Mouse (Mus musculus): ENCODE measurements at regions not wholly inside any gene's neighbourhood (a gene's known extent, or its start where the extent isn't known, plus 50 kb on each side); places are given as distances from the start of the nearest gene placed in this dataset.

GRCm38 (mm10) chr6:22506871-22507270, 150.8 kb upstream of the Fam3c start:
- TF ChIP-seq CTCF (IDR thresholded peaks at IDR 0.05; ENCODE audit: control insufficient read depth, insufficient read depth, insufficient read length), result no peak
- TF ChIP-seq MYOG (IDR thresholded peaks at IDR 0.05; ENCODE audit: control insufficient read depth, extremely low read depth, insufficient read length), result no peak
- no peak for TF ChIP-seq MAX (IDR thresholded peaks at IDR 0.05)
- TF ChIP-seq CEBPB (IDR thresholded peaks at IDR 0.05; ENCODE audit: low read depth), result no peak

Data from C2C12 (cell line).